Mouse (Mus musculus) liver, embryonic 14.5 days (tissue): ENCODE measurements around the gene Ifrd1.

ENCODE experiments used
- CTCF ChIP-seq: IDR thresholded peaks from 2 replicates; pipeline ENCODE4 v1.5.1; 2016; ENCODE audit warnings: antibody characterized with exemption, low read depth, control low read depth
- EP300 ChIP-seq: IDR thresholded peaks from 2 replicates; pipeline ENCODE4 v1.6.1; 2016; ENCODE audit warnings: antibody characterized with exemption, low read depth

DNA sequence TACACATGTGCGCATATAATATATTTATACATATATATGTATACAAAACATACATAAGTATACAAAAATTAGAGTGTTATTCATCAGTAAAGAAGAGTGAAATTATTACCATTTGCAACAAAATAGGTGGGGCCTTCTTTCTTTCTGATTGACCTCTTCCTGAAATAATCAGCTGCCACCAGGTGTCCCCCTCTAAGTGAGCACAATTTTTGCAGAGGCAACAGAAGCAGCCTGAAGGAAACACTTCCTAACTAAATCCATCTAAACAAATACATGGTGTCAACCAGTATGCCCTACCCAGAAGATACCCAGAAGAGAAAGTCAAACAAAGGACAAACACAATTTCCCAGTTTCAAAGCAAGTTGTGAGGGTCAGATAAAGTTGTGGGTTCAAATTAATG, 78.6 kb downstream of the Ifrd1 start:
- no peak for TF ChIP-seq CTCF
- no peak for TF ChIP-seq EP300
